Mouse (Mus musculus): ENCODE results near the gene Idh3g.

DNA sequence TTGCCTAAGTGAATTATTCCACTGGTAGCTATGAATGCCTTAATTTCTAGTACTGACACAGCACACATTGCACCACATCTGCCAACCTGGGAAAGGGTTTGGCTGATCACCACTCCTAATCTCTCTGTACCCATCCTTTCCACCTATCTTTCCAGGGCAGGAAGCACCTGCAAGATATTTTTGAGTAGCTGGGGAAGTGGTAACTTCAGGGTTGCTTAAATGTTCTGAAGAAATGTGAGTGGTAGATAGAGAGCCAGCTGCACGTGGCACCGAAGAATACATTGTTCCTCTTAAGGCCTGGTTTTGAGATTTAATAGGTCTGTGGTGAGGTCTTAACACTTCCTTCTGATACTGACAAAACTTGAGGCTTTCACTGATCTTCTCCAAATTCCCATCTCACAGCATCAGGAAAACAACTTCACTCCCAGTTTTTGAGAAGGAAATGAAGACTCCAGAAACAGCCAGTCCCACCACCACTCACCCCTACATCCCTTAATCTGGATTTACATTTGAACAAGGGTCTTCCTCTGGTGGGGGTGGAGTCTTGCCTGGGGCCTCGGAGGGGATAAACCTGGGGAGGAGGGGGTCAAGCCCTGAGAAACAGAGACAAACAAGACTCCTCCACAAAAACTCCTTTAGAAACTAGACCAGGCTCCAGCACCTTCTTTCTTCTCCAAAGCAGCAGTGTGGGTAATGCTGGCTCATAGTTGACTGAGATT is 30.1 kb upstream of the Idh3g start:
- TF ChIP-seq CTCF (IDR thresholded peaks at IDR 0.05; ENCODE audit: control insufficient read depth, insufficient read depth, insufficient read length) (no peak), CEBPB (IDR thresholded peaks at IDR 0.05; ENCODE audit: low read depth) (no peak), MYOD1 (IDR thresholded peaks at IDR 0.05; ENCODE audit: control insufficient read depth, insufficient read length, low read depth) (no peak), FOSL1 (IDR thresholded peaks at IDR 0.05; ENCODE audit: insufficient read depth, low read length, poor library complexity, severe bottlenecking) (no peak), USF1 (IDR thresholded peaks at IDR 0.05; ENCODE audit: low read depth) (no peak), MYOG (IDR thresholded peaks at IDR 0.05; ENCODE audit: control insufficient read depth, extremely low read depth, insufficient read length) (no peak), MAX (IDR thresholded peaks at IDR 0.05) (no peak)

Measured in C2C12 (cell line).